Mouse (Mus musculus) inflammation-experienced regulatory T-cells, adult 6 months (primary cell): ENCODE data around the gene Stk19. TPM values are rescaled to one million over a fixed set of nuclear protein-coding genes. Genes with fewer than 3 reads are reported as not detected.
"Not testable (repeated sequence)": the region's sequence is repeated elsewhere in the genome, so short reads cannot be mapped to it uniquely, and the experiment has no call there.

Experiments used
- ATAC-seq: one replicate; pipeline ENCODE4 v1.8.0; 2017
- polyA plus RNA-seq, 3 experiments: library from polyadenylated mRNA; unstranded; fragments of 100-300 nt; shearing (Covaris generic); gene quantifications; one replicate each; pipeline ENCODE4 v1.2.1; 2017

Stk19 gene
- polyA plus RNA-seq, 3 experiments from 2014 or later: 30.4 to 44.5 (median 37.2) TPM

DNA sequence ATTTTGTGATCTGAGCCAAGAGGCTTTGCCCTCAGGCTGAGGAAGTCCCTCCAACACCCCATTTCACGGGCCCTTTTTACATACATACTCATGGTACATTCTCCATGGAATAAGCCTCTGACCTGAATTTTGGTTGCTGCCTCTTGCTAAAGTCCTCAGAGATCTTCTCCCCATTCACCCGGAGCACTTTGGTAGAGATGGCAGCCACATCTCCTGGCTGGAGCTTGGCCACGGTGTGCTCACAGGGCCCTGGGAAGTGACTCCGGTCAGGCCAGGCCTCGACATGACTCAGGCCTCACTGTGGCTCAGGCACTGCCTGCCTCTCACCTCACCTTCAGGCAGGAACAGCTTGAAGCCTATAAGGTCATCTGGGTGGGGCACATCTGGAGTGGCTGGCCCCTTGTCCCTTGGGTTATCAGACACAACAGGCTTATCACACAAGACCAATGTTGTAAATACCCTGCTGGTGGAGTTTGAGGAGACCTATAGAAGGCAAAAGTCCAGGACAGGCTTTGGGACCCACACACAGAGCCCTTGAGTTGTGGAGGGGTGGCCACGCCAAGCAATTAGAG is 4.1 kb upstream of the Stk19 start:
- ATAC-seq: no peak

DNA sequence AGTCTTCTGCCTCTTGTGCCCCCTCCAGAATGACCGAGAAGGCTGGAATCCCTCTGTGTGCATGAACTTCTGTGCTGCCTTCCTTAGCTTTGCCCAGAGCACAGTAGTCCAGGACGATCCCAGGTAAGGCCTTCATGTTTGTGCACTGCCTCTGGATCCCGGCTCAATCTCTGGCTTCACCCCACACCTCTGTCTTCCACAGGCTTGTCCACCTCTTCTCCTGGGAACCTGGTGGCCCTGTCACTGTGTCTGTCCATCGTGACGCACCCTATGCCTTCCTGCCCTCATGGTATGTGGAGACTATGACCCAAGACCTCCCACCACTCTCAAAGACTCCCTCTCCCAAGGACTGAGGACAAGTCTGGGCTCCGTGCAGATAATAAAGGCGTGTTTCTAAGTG is 2.0 kb upstream of the Stk19 start:
- ATAC-seq: no peak

DNA sequence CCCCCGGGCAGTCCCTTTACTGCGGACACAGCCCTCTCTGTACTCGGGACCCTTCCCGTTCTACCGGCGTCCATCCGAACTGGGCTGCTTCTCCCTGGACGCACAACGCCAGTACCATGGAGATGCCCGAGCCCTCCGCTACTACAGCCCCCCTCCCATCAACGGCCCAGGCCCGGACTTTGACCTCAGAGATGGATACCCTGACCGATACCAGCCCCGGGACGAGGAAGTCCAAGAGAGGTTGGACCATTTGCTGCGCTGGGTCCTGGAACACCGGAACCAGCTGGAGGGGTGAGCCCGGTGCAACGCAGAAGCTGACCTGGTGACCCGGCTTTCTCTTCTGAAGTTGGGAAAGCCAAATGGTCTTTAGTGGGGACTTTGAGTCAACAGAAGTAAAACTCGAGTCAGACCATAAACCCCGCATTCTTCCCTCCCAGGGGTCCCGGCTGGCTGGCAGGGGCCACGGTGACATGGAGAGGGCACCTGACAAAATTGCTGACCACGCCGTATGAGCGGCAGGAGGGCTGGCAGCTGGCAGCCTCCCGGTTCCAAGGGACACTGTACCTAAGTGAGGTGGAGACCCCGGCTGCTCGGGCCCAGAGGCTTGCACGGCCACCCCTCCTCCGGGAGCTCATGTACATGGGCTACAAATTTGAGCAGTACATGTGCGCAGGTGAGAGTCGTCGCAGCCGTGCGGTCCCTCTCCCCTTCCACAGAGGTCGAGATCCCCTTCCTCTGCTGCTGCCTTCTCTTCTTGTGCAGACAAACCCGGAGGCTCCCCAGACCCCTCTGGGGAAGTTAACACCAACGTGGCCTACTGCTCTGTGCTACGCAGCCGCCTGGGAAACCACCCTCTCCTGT is 949 bp upstream of the Stk19 start:
- peak; percentile 4 for ATAC-seq

DNA sequence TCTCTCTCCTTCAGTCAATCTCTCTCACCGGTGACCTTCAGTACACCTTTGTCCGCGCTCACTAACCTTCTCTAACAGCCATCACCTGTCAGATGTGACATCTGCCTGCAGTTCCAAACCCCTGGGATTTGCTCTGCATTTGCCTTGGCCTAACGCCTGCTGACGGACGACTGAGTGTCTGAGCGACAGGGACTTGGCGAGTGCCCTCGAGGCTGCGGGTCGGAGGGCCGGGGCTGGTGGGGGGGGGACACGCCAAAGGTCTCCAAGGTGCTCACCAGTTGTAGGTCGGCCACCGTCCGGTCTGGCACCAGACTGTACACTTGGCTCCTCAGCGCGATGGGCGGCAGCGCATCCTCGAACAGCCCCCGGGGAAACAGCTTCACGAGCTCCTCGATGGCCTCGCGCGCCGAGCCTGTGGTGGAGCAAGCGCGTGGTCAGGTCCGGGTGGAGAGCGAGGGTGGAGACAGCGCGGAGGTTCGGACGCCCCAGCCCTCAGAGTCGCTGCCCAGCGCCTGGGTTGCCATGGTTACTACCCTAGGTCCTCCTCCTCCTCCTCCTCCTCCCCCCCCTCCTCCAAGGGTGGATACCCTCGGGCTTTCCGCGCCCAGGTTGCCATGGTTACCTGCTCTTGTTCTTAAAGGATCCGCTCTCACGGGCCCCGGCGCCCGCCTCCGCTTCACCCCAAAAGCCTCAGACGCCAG is 440 bp downstream of the Stk19 start:
- ATAC-seq: peak; percentile 34

DNA sequence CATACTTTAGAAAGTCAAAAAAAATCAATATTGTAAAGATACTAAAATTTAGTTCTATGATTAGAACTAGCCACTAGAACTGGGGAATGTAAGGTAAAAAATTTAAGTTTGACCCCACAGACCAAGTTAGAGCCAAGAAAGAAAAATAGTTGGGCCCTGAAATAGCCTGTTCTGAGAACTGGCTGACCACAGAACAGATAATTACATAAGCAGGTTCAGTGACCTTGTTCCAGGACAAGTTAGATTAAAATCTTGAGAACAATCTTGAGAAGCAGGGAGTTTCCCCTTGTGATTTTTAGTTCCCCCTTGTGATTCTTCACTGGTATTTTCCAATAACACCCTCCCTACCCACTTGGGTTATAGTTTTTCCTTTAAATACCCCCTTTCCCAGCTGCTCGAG is 6.0 kb downstream of the Stk19 start:
- ATAC-seq: not testable (repeated sequence)

DNA sequence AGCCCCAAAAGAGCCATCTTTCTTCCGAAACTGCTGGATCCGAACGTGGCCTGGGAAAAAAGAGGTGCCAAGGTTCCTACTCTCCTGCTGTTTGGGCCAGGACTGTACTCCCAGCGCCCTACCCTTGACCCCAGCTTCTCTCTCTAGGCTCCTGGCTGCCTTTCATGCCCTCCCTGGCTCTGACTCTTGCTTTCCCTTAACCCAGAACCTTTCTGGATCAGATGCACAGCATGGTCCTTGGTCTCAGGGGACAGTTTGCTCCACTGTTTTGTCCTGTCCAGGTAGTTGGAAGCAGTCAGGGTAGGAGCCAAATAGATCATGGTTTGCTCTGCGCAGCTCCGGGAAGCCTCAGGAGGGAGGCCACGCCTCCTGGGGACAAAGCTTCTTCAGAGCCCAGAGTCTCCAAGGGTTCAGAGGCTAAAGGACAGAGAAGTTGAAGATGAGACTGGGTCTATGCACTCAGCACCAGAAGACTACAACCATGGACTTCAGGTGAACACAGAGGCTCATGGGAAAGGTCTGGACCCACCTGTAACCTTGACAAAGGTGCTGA is 21.9 kb downstream of the Stk19 start:
- ATAC-seq: no peak

DNA sequence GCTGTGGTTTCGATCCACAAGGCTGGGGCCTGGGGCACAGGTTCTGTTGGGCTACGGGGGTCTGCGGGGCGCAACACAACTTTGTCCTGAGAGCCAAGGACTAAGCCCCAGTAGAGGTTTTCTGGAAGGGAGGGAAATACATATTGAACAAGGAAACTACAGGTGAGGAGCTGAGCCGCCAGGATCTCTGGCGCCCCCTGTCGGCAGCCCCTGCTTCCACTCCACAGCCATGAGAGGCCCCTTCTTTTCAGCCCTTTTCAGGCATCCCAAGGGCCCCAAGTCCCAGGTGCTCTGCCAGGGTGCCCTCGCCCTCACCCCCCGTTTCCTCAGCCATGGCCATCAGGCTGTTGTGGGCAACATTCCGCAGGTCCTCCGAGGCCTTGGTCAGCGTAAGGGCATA is 23.0 kb downstream of the Stk19 start:
- ATAC-seq: not testable (repeated sequence)

DNA sequence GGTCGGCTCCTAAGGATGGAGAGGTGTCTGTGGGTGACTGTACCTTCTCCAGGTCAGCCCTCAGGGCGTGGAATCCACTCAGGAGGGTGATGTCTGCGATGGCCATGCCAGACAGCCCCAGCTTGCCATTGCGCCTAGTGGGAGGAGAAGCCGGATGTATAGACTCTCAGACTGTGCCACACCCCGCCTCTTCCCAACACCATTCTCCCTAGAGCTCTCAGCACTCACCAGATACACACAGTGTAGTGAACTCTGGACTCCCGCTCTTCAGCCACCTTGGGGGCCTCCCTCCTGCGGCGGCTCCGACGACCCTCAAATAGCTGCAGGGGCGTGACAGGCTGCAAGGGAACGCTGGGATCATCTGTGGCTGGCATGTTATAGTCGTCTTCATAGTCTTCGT is 25.5 kb downstream of the Stk19 start:
- ATAC-seq: no peak

DNA sequence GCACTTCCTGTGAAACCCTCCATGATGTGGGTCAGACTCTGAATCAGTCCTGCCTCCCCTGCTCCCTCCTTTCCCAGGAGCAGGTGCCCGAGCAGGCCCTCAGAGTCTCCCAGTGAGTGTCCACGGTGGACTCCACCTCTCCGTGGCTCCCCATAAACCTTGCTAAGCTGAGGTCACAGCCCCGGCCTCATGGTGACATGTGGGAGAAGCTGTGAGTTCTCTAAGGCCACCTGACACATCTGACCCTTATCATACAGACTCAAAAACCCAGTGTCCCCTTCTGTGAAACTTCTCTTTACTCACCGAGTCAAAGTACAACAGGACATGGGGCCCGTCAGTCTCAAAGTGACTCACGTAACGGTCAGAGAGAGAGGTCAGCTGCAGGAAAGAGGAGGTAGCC is 25.9 kb downstream of the Stk19 start:
- ATAC-seq: not testable (repeated sequence)

DNA sequence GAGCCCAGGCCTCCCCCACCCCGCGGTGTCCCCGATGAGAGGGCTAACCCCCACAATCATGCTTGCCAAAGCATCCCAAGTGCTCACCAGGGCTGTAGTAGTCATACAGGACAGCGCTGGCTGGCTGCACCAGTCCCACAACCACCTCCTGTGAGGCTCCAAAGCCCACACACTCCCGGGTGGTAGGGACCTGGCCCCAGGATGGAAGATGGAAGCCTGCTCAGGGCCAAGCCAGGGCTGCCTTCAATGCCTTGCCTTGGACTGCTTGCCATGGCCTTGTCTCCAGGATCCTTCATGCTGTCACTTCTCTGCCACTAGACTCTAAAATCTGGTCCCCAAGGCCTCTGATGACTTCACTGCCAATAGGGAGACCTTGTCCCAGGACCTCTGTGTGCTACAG is 26.3 kb downstream of the Stk19 start:
- ATAC-seq: not testable (repeated sequence)

DNA sequence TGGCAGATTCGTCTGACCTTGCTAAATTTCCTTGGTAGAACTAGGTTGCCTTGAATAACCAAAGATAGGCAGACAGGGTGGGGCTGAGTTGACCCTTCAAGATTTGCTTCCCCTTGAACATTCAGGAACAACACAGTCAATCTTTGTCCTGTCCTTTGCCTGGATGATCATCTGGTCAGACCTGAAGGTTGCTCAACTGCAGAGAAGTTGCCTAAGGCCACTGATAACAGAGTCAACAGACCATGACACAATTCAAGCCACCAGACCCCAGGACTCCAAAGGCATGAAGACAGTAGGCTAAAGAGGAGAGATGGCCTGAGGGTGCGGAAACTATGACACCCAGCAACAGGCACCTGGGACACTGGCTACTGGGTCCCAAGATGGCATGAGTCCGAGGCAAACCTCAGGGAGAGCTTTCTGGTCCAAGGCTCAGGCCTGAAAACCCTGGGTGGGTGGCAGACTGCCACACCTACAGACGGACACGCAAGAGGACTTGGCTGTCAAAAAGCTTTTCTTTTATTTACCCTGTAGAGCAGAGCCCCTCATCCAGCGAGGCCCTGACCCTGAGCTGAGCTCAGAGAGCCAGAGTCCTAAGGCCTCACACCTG is 28.0 kb downstream of the Stk19 start:
- ATAC-seq: no peak

DNA sequence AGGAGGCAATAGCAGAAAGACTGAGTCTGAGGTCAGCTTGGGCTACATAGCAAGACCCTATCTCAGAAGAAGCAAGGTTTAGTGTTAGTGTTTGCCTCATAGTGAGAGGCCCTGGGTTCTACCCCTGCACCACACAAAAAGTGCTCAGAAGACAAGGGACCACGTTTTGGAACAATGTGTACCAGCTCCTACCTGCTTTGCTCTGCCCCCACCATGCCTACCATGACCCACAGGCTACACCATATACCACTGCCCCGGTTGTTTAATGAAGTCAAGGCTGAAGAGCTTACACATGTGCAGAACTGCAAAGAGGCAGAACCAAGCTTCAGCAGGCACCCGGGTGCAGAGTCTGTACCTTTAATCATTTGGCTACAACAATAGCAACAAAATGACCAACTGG is 29.6 kb downstream of the Stk19 start:
- no peak for ATAC-seq

DNA sequence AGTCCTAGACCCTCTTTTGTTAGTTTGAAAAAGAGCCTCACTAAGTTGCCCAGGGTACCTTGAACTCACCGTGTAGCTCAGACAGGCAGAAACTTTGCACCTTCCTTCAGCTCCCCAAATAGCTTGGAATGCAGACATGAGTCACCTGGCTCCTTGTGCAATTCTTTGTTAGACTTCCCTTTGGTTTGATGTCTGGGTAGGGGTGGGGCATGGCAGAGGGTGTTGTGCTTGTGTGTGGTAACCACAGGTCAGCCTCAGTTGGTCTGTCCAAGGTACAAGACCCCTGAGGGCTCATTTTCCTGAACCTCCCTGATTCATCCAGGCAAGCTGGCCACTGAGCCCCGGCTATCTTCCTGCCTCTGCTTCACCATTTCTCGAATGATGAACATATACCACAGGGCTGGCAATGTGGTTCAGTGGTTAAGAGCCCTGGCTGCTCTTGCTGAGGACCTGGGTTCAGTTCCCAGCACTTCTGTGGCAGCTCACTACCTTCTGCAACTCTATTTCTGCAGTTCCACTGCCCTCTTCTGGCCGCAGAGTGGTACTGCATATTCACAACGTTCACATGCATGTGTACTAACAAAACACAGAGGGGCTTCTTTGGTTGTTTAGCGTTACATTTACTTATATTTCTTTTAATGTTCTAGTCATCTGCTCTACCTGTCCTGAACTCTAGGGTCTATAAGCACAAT is 31.7 kb downstream of the Stk19 start:
- no peak for ATAC-seq

DNA sequence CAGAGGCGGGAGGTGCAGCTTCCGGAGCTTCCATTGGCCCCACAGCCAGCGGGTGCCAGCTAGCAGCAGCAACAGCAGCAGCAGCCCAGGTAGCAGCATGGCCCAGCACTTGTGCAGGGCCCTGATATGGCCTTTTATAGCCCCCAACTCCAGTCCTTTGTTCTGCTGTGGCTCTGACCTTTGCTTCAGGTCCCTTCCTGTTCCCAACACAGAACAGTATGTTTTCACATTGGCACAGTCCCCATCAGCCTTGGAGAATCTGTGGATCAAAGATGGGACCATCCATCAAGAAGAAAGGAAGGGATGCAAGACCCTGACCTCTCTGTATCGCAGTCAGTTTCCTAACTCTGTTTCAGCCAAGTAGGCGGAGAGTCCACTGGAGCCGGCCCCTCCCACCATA is 32.4 kb downstream of the Stk19 start, which contains the start of gene Cyp21a1:
Gene Cyp21a1 (minus strand): TSS at position 261 of the 400 bp plus-strand sequence.
- not testable (repeated sequence) for ATAC-seq

DNA sequence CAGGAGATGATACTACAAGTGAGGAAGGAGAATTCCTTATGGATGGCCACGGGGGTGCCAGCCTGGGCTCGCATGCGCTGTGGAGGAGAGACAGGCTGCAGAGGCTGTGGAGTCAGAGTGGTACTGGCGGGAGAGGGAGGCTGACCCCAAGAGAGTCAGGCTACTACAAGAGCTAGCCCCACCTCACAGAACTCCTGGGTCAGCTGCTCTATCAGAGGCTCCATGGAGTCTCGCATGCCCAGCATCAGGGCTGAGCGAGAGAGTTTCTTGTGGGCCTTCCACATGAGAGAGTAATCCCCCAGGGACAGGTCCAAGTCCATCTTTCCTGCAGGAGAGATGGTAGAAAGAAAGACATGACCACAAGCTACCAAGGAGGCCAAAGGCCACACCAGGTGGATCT is 33.4 kb downstream of the Stk19 start:
- ATAC-seq: not testable (repeated sequence)

DNA sequence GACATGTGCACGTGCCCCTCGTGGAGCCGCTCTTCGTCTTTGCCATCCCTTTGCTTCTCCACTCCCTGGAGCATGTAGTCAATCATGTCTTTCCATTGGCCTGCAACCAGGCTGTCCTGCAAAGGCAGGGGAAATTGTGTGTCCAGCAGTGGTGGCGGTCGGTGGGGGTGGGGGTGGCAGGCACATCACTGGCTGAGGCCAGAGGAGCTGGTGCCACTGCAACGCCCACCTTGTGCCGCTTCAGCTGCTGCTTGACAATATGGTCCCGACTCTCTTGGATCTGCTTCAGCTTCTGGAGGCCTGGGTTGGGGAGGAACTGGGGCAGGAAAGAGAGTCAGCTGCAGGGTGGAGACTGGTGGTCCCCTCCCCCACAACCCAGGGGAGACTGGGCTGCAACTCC is 34.0 kb downstream of the Stk19 start:
- ATAC-seq: not testable (repeated sequence)

DNA sequence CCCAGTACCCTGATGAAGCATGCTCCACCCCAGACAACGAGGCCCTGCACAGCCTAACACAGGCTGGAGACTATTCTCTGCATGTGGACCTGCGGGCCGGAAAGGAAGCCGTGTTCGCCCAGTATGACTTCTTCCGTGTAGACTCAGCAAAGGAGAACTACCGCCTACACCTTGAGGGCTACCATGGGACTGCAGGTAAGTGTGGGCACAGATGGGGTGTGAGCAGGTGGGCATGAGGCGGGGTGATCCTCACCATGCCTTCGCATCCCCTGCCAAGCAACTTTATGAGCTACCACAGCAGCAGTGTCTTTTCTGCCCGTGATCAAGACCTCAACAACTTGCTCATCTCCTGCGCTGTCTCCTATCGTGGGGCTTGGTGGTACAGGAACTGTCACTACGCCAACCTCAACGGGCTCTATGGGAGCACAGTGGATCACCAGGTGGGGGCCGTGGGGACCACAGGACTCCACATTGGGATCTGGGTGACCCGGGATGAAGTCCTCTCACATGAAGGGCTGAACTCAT is 35.9 kb downstream of the Stk19 start:
- ATAC-seq: not testable (repeated sequence)

DNA sequence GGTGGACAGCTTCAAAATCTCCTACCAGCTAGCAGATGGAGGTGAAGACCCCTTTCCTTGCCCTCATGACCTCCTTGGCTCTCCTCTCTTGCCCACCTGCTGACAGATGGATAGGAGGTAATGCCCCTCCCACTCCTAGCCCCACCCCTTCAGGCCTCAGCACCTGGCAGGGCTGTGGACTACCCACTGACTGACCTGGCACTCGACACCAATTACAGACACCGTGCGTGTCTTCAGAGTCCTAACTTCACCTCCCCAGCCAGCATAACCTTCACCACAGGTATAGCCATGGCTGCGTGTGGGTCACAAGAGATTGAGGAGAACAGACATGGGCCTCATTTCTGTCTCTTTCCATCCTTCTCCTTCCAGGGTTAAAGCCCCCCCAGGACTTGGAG is 37.2 kb downstream of the Stk19 start:
- ATAC-seq: no peak

DNA sequence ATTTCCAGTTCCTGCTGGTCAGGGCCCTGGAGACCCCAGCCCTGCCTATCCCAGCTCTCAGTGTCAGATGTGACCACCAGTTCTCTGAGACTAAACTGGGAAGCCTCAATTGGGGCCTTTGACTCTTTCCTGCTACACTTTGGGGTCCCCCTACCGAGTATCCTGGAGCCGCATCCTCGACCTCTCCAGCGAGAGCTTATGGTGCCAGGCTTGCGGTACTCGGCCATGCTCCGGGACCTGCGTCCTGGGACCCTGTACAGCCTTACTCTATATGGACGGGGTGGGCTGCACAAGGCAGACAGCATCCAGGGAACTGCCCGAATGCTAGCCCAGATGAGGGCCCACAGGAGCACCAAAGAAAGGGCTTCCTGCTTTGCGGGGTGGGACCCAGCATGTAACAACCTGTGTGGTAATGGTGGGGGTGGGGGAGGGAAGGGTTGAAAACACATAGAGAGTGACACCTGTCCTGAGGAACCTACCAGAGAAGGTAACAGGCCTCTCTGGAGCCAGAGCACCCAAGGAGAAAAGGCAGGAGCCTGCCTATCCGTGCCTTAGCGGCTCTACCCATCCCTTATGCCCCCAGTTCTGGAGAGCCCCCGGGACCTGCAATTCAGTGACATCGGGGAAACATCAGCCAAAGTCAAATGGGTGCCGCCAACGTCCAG is 37.7 kb downstream of the Stk19 start:
- no peak for ATAC-seq

DNA sequence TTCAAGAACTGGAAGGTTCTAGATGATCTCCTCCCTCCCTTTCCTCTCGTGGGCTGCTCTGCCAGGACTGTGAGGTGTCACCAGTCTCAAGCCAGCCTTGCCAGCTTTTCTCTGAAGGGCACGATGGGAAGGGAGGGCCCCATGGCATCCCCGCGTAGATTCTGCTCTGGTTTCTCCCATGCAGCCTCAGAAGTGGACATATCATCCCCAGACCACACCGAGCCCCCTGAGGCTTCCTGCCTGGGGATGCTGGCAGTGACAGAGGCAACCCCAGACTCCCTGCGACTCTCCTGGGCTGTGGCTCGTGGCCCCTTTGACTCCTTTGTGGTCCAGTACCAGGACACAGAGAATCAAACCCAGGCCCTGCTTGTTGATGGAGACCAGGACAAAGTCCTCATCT is 38.7 kb downstream of the Stk19 start:
- ATAC-seq: not testable (repeated sequence)
